Mouse (Mus musculus) testis, postnatal 10 days (tissue): ENCODE data around the gene Brpf3.
"Not testable (repeated sequence)": the region's sequence is repeated elsewhere in the genome, so short reads cannot be mapped to it uniquely, and the experiment has no call there.

ENCODE experiments used
- DNase-seq: peaks from one replicate; pipeline ENCODE4 v3.0.0; 2021; ENCODE audit warnings: low spot score

Brpf3 gene

GRCm38 (mm10) chr17:28829120-28829519 is 28.2 kb downstream of the Brpf3 start:
- no peak for DNase-seq

GRCm38 (mm10) chr17:28831065-28831464 is 30.2 kb downstream of the Brpf3 start:
- DNase-seq, result no peak

DNA sequence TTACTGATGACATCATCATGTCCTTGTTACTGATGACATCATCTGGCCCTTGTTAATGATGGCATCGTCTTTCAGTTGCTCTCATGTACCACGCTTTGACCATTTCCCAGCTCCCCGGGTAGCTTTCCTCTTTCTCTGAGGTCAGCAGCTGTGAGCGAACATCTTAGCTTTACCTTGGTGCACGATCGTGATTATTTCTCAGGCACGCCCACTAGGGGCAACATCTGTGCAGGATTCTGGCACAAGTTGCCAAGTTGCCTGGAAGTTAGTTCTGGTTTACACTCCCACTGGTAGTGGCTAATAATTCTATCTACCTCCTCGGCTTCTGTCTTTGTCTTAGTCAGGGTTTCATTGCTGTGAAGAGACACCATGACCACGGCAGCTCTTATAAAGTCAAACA is 31.1 kb downstream of the Brpf3 start:
- no peak for DNase-seq

DNA sequence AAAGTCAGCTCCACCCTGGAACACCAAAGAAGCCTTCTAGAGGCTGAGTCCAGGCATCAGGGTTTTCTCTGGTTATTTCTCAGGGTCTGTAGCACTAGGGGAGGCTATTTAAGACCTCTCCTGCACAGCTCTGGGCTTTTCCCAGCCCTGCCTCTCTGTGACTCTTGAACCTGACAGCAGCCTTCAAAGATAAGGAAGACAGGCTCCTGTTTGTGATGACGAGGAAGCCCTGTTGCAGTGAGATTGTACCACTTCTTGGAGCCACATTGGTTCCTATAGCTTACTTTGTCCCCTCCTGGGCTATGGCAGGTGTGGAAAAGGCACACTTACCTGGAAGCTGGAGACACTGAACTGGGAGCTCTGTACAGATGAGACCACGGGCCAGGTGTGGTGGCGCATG is 32.0 kb downstream of the Brpf3 start:
- no peak for DNase-seq

DNA sequence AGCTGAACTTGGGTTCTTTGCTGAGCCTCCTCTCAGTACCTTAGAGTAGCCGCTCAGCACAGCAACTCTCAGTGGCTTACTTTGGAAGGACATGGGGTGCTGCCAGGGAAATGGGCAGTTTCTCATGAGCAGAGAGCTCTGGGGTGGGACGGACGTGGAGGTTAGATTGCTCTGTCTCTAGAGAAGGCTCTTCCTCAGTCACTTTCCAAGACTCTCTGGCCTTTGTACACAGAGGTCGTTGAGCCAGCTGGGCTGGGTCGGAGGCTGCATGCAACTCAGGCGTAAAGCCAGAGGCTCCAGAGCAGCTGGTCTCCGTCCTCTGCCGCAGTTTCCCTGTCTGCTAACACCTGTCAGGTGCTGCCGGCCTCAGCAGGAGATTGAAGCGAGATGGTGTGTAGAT is 33.8 kb downstream of the Brpf3 start:
- no peak for DNase-seq

DNA sequence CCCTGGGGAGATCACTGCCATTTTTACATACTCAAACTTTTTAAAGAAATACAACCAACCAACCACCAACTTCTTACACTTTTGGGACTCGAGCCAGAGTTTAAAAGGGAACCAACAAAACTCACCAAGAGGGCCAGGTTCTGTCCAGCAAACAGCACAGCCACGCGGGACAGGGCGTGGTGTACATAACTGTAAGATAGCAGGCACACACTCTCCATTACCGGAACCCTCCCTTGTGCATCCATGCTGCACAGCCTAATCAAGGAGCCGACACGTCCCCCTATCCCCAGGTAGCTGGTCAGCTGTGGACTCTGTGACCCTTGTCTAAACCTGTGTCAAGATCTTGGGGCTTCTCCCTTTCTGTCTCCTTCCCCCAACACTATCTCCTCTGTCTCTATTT is 37.0 kb downstream of the Brpf3 start:
- DNase-seq, result no peak

GRCm38 (mm10) chr17:28841947-28842346 is 41.1 kb downstream of the Brpf3 start:
- DNase-seq, result not testable (repeated sequence)

GRCm38 (mm10) chr17:28843665-28844064 is 42.8 kb downstream of the Brpf3 start:
- no peak for DNase-seq

DNA sequence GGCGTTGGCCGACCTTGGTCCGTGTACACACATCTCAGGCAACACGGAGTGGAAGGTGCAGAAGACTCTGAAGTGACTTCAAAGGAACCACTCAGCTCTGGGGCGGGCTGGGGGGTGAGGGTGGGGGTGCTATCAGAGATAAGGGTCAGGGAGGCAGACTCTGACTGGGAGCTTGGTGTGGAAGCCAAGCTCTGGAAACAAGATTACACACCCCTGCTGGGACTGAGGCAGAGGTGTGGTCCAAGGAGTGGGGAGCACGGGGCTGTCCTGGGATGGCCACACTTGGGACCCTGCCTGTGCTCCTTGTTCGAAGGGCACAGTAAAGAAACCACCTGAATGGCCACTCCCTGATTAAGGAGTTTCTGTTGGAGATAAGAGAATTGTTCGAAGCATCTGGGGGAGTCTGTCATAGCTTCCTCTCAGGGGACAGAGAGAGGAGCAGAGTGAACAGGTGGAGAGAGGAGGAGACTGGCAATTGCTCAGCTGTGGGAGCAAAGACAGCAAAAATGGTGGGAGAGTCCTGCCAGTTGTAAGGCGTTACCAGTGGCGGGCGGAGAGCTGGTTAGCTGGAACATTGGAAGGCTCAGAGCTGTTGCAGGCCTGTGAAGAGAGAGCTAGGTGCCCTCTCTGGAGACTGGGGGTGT is 46.2 kb downstream of the Brpf3 start:
- no peak for DNase-seq

DNA sequence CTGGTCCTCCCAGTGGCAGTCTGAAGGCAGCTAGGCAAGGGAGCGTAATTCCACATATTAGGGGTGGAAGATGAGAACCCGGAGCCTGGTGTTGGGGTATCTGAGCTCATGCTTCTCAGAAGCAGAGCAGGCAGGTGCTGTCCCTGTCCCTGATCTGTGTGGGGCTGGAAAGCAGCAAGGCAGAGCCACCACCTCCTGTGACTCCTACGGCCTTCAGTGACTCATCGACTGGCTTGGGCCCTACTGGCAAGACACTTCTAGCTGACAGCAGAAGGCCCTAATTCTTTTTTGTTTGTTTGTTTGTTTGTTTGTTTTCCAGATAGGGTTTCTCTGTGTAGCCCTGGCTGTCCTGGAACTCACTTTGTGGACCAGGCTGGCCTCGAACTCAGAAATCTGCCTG is 49.6 kb downstream of the Brpf3 start:
- DNase-seq, result no peak

DNA sequence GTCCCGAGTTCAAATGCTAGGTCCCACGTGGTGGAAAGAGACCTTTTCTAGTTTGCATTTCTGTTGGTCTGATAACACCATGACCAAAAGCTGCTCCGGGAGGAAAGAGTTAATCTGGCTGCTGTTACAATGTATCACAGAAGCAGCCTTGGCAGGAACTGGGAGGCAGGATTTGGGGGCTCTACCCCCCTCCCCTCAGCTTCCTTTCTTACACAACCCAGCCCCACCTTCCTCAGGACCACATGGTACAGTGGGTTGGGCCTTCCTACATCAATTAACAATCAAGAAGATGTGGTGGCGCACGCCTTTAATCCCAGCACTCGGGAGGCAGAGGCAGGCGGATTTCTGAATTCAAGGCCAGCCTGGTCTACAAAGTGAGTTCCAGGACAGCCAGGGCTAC is 53.5 kb downstream of the Brpf3 start:
- no peak for DNase-seq

- no peak for DNase-seq
These were observed 54.4 kb downstream of the Brpf3 start for GRCm38 (mm10) chr17:28855166-28855885.

DNA sequence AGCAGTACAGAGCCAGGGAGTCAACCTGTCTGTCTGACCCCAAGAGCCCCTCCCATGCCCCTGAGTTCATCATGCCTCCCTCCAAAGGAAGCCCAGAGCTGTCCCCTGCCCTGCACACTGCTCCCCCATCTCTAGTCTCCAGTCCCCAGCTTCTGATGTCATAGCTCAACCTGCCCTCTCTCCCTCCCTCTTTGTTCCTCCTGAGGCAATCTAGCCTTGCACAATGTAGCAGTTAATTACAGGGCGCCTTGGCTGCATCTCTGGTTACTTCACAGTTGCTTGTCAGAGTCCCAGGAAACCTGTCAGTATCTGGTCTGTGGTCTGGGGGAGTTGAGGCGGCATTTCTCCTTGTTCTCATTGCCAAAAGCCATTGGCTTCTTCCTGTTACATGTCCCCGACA is 55.1 kb downstream of the Brpf3 start:
- DNase-seq, result no peak

DNA sequence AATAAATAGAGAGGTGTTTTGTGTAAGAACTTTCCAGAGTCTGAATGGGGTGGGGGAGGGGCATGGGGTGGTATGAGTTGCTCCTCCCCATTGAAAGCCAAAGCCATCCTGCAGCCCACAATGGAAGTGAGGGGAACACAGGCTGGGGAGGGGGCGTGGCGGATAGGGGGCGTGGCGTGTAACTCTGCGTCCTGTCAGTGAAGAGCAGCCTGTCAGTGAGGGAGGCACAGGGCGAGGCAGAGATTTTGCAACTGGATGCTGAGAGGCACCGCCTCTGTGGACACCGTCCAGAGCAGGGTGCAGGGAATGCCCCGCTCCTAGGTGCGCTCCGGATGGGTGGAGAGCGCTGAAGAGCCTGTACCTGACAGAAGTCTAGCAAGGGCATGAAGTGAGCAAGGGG is 57.3 kb downstream of the Brpf3 start, which contains the start of gene Pnpla1:
TSS of gene Pnpla1 (plus strand) at position 207 of the 400 bp plus-strand sequence.
- DNase-seq, result peak; percentile 65

DNA sequence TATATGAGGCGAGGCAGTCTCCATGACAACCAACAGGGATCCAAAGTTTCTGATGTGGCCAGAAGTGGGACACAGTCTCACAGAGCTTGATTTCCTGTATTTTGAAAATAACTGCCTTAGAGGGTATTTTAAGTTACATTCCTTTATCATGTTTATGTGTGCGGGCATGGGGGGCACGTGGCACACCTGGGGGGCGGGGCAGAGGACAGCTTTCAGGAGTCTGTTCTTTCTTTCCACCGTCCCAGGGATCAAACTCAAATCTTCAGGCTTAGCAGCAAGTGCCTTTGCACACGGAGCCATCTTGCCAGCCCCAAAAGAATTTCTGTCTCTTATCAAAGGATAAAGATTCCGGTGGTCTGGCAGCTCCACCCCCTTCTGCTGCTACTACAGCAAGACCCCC is 63.0 kb downstream of the Brpf3 start:
- no peak for DNase-seq

GRCm38 (mm10) chr17:28864464-28864863 is 63.6 kb downstream of the Brpf3 start:
- DNase-seq, result no peak

DNA sequence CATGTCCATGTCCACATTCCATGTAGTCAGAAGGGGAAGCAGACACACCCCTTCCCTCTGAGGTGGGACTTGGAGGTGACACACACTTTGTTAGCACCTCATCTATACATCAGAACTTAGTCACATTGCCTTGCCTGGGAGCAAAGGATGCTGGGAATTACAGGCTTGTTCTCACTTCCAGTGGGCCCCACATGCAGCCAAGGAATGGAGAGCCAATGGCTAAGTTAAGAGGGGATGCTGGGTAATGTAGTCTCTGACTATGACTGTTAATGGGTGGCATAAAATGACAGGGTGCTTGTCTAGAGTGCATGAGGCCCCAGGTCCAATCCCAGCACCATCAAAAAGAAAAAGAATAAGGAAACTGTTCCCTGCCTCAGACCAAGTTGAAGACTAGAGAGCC is 66.0 kb downstream of the Brpf3 start:
- DNase-seq, result no peak

GRCm38 (mm10) chr17:28867381-28867780 is 66.5 kb downstream of the Brpf3 start:
- DNase-seq, result no peak

GRCm38 (mm10) chr17:28869412-28870110 is 68.7 kb downstream of the Brpf3 start:
- no peak for DNase-seq

GRCm38 (mm10) chr17:28870435-28870834 is 69.5 kb downstream of the Brpf3 start:
- no peak for DNase-seq

- no peak for DNase-seq
These were observed 70.9 kb downstream of the Brpf3 start for GRCm38 (mm10) chr17:28871831-28872230.

DNA sequence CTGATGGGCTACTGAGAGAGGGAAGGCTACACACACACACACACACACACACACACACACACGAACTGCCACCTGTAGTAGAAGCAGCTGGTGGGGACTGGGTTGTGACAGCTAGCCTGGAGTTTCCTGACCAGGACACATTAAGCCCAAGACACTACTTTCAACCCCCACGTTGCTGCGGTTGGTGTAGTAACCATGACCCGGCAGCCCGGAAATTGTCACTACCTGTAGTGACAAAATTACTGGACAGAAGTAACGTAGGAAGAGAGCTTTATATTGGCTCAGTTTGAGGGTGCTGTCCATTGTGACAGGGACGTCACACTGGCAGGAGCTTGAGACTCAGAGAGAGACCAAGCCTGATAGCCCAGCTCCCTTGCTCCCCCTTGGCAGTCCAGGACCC is 71.4 kb downstream of the Brpf3 start:
- DNase-seq, result no peak

GRCm38 (mm10) chr17:28874216-28874615 is 73.3 kb downstream of the Brpf3 start:
- no peak for DNase-seq
